ENCODE assay signal across 22 mouse cellular contexts in genomic region chr6:33431207-33431787, GRCm38 (mm10).
A peak's percentile ranks its signal among the peaks of the same experiment; 100 is the strongest.
DNase-seq lines count a peak whose midpoint lies in the region; ATAC-seq lines count a peak whose summit lies in the region.
"Had no signal": no experiment of that assay in that cellular context is flagged by ENCODE, and none has a peak within 500 bp of the region (broad histone marks: within the 10 kb centered on the region; RNA-seq: fewer than 3 reads in every experiment).

No protein-coding gene starts in this region.

- 0 out of 2 replicates have a peak overlapping the region, but pooled peaks have one; percentile 2 for H3K27ac ChIP-seq in forebrain, embryonic 15.5 days (replicated peaks)
- no peak overlapping the region for H3K27ac ChIP-seq in forebrain, embryonic 11.5 days (ENCODE audit: low read depth, low read length)
- H3K27ac ChIP-seq in hindbrain, embryonic 15.5 days (replicated peaks), result 0 out of 2 replicates have a peak overlapping the region, but pooled peaks have one; percentile 30
- H3K27ac ChIP-seq: limb, embryonic 10.5 days; stomach, postnatal 0 days had no signal

- no peak overlapping the region for H3K4me2 ChIP-seq in forebrain, embryonic 15.5 days (replicated peaks)
- H3K4me2 ChIP-seq in forebrain, embryonic 11.5 days (ENCODE audit: low read depth, low read length, severe bottlenecking), result no peak overlapping the region
- no peak overlapping the region for H3K4me2 ChIP-seq in hindbrain, embryonic 15.5 days
- H3K4me2 ChIP-seq: liver, embryonic 11.5 days had no signal

- no peaks in the 10 kb centered on the region for H3K9me3 ChIP-seq in forebrain, embryonic 15.5 days
- no peaks in the 10 kb centered on the region for H3K9me3 ChIP-seq in forebrain, embryonic 11.5 days (ENCODE audit: control insufficient read depth, low read length)
- H3K9me3 ChIP-seq in hindbrain, embryonic 15.5 days, result no peaks in the 10 kb centered on the region
- H3K9me3 ChIP-seq: limb, embryonic 10.5 days had no signal

- H3K4me1 ChIP-seq in forebrain, embryonic 15.5 days, result peaks cover 10% of the 10 kb centered on the region
- no peaks in the 10 kb centered on the region; the same call in 1 of the 2 replicates for H3K4me1 ChIP-seq in forebrain, embryonic 11.5 days (replicated peaks; ENCODE audit: control insufficient read depth, insufficient read depth, low read length)
- H3K4me1 ChIP-seq in hindbrain, embryonic 15.5 days (replicated peaks), result 0 out of 2 replicates have a peak, but pooled peaks cover 3% of the 10 kb centered on the region

- no peak for ATAC-seq in forebrain, embryonic 15.5 days (replicated peaks)
- no peak for ATAC-seq in forebrain, embryonic 11.5 days (replicated peaks; ENCODE audit: low FRiP score)
- no peak; the same call in 1 of the 2 replicates for ATAC-seq in hindbrain, embryonic 15.5 days (ENCODE audit: low FRiP score, low read depth)
- ATAC-seq: intestine, embryonic 16.5 days had no signal

- WGBS in forebrain, embryonic 15.5 days, result 19% methylated on average over 4 of the region's 4 CpGs
- 53% methylated on average over 4 of the region's 4 CpGs for WGBS in forebrain, embryonic 11.5 days
- 29% methylated on average over 4 of the region's 4 CpGs for WGBS in hindbrain, embryonic 15.5 days

- no peaks in the 10 kb centered on the region for H3K27me3 ChIP-seq in forebrain, embryonic 15.5 days
- H3K27me3 ChIP-seq in forebrain, embryonic 11.5 days (ENCODE audit: control insufficient read depth, insufficient read depth, low read length), result no peaks in the 10 kb centered on the region
- no peaks in the 10 kb centered on the region for H3K27me3 ChIP-seq in hindbrain, embryonic 15.5 days

- H3K9ac ChIP-seq in forebrain, embryonic 15.5 days (replicated peaks), result no peak overlapping the region
- H3K9ac ChIP-seq in forebrain, embryonic 11.5 days (ENCODE audit: low read length), result no peak overlapping the region
- H3K9ac ChIP-seq in hindbrain, embryonic 15.5 days, result no peak overlapping the region

- no peaks in the 10 kb centered on the region for H3K36me3 ChIP-seq in forebrain, embryonic 15.5 days
- no peaks in the 10 kb centered on the region for H3K36me3 ChIP-seq in forebrain, embryonic 11.5 days (ENCODE audit: control insufficient read depth, insufficient read depth, low read length)
- no peaks in the 10 kb centered on the region for H3K36me3 ChIP-seq in hindbrain, embryonic 15.5 days
- H3K36me3 ChIP-seq: limb, embryonic 10.5 days had no signal

- H3K4me3 ChIP-seq in forebrain, embryonic 15.5 days, result no peak overlapping the region
- no peak overlapping the region for H3K4me3 ChIP-seq in forebrain, embryonic 11.5 days (ENCODE audit: low read depth, low read length)
- no peak overlapping the region for H3K4me3 ChIP-seq in hindbrain, embryonic 15.5 days
- H3K4me3 ChIP-seq: erythroblast, embryonic 14.5 days; limb, embryonic 10.5 days had no signal

- DNase-seq in forebrain, embryonic 11.5 days (ENCODE audit: low spot score), result no peak
- peak; percentile 72 for DNase-seq in retina, postnatal 1 day
- DNase-seq in retina, embryonic 14.5 days (ENCODE audit: low spot score), result no peak
- DNase-seq in retina, postnatal 7 days (ENCODE audit: low read depth, low spot score), result peak; percentile 9
- no peak for DNase-seq in adrenal gland, postnatal 4 days (ENCODE audit: low spot score in 2 of 2)
- DNase-seq: adrenal gland, postnatal 36 days; B cell, adult 2 months; cerebellum, adult 2 months; gastrocnemius, postnatal 10 days; heart, adult 11 months; heart, postnatal 4 days; kidney, postnatal 36 days; layer of hippocampus, adult 9-11 months; lung, adult 18-20 months; right cerebral cortex, adult 18-20 months had no signal

Comparison
In these comparisons a context has a peak if more than half of its experiments do, and no peak if none do; other contexts are left out.
1. DNase-seq: peak in retina, postnatal 1 day (single experiment) and retina, postnatal 7 days (single experiment); none in forebrain, embryonic 11.5 days (single experiment), retina, embryonic 14.5 days (single experiment) and adrenal gland, postnatal 4 days (0 of 2).